Mouse (Mus musculus) kidney, postnatal 14 days (tissue): ENCODE measurements around the gene Zkscan2.

ENCODE experiments used
- DNase-seq: peaks from one replicate; pipeline ENCODE4 v3.0.0; 2022; ENCODE audit warnings: mixed read lengths

The Zkscan2 gene

GRCm38 (mm10) chr7:123431206-123431605 is 69.0 kb downstream of the Zkscan2 start:
- DNase-seq, result no peak

GRCm38 (mm10) chr7:123430411-123430705 is 69.9 kb downstream of the Zkscan2 start:
- DNase-seq, result no peak

DNA sequence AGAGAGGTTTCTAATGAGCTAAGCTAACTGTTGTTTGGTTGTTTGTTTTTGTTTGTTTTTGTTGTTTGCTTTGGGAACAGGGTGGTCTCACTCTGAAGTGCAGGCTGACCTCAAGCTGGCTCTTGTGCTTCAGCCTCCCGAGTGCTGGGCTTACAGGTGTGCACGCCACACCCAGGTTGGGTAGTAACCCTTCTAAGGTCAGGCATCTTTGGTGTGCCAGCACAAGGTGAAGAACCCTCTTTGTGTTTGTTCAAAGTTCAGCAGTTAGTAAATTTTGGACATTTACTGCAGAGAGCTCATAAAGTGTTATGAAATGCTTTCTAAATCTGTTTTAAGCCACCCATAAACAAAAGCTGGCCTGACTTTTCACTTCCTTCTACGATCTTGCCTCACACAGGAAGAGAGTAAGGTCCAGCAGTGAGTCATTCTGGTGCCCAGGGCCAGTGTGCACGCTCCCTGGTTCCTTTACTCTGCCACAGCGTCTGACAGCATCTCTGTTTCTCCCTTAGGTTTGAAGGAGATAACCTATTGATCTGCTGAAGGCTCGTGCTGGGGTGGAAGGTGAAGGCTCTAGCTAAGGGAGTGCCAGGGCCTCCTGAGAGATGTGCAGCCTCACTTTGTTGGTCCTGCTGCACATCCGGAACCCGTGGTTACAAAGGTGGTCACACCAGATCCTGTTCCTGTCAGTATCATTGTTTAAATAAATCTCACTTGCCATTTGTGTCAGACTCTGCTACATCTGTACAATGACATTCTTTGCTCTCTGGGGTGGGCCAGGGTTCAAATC is 70.4 kb downstream of the Zkscan2 start:
- no peak for DNase-seq
